Mouse (Mus musculus) kidney, adult 18-20 months (tissue): ENCODE measurements around the gene Cited4.

Source experiments
- DNase-seq: peaks from one replicate; pipeline ENCODE4 v3.0.0; 2021

Cited4 gene

GRCm38 (mm10) chr4:120666358-120667024, at the start of gene Cited4:
Gene Cited4, plus strand, starts transcription at chr4:120666572.
- peak; percentile 94 for DNase-seq

DNA sequence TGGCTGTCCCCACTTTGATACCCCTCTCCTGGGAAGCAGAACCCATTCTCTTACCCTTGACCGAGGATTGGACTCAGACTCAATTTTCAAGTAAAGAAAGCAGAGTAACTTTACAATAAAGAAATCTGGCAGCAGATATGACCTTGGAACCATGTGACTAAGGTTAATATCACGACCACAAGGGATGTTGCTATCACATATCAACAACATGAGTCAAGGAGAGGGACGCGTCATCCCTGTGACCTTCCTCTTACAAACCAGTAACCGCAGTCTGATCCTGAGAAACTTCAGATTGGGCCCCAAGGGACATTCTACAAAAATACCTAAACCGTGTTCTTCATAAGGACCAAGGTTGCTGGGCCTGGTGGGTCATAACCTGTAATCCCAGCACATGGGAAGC, 38.6 kb upstream of the Cited4 start:
- no peak for DNase-seq

DNA sequence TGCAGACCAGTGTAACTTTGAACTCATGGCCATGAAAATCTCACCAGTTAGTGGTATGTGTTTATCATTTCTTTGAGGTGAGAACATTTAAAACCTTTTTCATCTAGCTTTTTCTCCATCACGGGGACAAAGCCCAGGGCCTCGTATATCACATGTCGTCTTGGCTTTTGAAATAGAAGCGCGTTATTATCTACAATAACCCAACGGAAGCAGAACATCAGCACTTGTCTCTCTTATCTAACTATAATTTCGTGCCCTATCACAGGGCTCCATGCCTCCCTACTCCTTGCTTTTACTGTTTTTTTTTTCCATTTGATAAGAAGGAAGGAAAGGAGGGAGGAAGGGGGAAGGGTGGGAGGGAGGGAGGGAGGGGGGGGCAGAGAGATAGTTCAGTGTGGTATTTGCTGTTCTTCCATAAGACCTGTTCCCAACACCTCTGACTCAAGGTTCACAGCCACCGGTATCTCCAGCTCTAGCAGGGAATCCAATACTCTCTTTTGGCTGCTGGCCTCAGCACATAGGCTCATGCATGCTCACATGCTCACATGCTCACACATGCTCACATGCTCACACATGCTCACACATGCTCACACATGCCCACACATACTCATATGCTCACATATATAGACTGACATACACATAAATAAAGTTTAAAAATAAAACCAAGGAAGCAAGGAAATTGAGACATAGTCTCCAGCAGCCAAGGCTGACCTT, 36.0 kb upstream of the Cited4 start:
- no peak for DNase-seq

- no peak for DNase-seq
Measured at GRCm38 (mm10) chr4:120631828-120632227, 34.5 kb upstream of the Cited4 start.

DNA sequence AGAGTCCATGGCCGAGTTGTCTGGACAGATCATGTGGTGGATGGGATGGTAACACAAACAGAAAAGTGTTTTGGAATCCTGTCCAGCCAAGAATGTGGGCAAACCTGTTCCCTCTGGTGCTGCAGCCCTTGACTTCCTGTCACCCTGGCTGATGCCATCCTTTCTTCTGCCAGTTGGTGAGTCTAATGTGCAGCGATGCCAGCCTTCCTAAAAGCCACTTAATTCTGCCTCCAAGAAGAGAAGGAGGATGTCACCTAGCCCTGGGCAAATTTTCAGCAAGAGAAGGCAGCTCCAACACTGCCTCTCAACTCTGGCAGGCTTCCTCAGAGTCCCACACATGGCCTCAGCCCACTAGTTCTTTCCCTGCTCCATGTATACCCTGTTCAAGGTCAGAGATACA, 31.0 kb upstream of the Cited4 start:
- DNase-seq = no peak

- no peak for DNase-seq
Measured at GRCm38 (mm10) chr4:120641946-120642345, 24.4 kb upstream of the Cited4 start.

GRCm38 (mm10) chr4:120643899-120644298, 22.5 kb upstream of the Cited4 start:
- no peak for DNase-seq

DNA sequence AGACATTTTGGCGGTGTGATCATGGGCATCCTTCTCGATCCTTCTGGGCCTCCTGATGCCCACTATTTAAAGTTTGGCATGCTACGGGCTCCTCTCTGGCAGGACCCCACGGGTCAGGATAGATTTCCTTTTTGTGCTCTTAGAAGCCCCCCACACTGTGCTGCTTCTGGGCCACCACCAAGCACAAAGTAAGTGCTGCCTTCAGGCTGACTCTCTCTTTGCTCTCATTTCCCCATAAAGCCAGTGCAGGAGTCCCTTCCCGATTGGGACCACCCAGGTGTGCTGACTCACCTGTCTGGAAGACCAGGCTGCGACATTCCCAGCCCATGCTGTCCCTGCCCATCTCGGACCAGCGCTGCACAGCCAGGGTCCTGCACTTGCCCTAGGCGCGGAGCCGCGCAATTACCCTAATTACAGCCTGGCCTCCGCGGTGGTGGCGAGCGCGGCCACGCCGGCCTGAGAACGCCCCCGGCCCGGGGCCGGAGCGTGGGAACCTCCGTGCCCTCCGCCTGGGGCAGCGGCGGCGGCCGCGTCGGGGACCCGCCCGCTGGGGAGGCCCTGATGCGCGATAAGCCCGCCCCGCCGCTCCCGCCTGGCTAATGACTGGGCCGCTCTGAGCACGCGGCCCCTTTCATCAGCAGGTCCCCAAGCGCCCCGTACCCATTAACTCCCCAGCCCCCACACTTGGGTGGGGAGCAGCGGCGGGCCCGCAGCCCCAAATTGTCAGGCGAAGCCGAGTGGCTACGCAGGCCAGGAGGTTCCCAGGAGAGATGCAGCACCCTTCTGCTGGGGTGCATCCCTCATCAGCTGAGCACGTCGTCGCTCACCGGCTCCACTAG, 16.8 kb upstream of the Cited4 start:
- no peak for DNase-seq

- DNase-seq = no peak
Measured at GRCm38 (mm10) chr4:120650208-120650592, 16.2 kb upstream of the Cited4 start.

- DNase-seq = no peak
Measured at GRCm38 (mm10) chr4:120655898-120656297, 10.5 kb upstream of the Cited4 start.

GRCm38 (mm10) chr4:120660485-120660884, 5.9 kb upstream of the Cited4 start:
- DNase-seq = no peak

GRCm38 (mm10) chr4:120664601-120665000, 1.8 kb upstream of the Cited4 start:
- DNase-seq = no peak

DNA sequence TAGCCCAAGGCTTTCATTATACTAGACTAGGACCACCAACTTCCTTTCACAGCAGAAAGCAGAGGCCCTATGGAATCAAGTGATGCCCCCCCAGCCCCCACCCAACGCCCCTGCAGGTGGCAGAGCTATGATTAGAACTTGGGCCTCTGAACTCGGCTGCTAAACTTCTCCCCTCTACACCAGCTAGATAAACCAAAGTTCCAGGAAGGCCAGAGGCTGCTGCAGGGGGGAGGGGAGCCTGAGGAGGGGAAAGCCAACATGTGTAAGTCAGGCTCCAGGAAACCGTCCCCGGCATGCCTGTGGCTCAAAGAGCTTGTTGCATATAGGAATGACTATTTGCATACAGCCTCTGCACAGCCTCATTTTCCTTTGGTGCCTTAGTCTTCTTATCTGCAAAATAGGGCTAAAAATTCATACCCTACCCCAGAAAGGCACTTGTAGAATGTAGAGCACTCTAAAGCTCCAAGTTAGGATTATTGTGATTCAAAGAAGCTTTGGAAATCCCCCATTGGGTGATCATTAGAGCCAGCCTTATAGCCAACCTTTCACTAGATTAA, 1.1 kb upstream of the Cited4 start:
- DNase-seq = no peak

- DNase-seq = no peak
Measured at GRCm38 (mm10) chr4:120665782-120666181, 590 bp upstream of the Cited4 start.

- DNase-seq = peak; percentile 68
Measured at GRCm38 (mm10) chr4:120667045-120667501, 701 bp downstream of the Cited4 start.

DNA sequence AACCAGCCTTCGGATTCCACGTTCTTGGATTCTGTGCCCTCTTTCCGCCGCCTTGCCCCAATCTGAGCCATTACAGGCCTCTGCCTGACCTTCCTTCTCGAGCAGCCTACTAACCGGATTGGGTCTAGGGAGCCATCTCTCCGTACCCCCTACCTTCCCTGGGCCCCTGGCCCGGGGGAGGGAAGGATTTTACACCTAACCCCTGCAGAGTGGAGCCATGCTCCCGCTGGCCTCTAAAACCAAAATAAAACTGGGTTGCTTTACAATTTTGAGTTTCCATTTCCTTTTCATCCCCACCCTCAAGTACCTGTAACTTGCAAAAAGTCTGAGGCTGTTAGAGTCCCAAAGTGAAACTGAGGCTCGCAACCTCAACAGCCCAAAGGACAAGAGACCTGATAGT, 1.2 kb downstream of the Cited4 start:
- no peak for DNase-seq

DNA sequence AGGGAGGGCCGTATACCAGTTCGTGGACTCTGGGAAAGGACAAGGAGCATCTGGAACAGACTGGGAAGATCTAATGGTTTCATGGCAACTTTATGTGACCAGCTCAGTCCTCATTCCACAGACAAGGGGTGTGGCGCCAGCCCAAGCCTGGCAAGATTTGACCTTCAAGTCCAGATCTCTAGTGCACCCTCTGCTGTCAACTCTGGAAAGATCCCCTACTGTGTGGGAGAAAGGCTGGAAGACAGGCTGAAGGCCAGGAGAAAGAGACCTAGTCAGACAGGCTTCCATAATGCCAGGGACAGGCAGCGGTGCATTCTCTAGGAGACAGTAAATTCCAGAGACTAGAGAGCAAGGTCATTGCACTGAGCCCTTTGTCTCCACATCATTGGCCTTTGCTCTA, 2.2 kb downstream of the Cited4 start:
- DNase-seq = peak; percentile 35

DNA sequence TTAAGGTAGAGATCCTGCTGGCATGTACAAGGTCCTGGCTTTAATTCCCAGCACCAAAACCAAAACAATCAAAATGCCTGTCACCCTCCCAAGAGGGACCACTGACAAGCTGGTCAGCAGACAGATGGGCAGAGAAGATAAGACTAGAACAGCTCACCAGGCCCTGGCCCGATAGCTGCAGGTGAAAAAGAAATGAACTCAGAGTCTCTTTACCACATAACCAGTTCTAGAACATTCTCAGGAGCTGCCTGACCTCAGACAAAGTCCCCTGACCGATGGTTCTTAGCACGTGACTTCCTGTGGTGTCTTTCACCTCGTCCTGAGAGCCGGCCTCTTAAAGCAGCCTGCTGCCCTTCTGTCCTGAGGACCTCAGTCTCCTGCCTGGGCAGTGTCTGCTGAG, 3.2 kb downstream of the Cited4 start:
- no peak for DNase-seq

- no peak for DNase-seq
Measured at GRCm38 (mm10) chr4:120671046-120671445, 4.7 kb downstream of the Cited4 start.

GRCm38 (mm10) chr4:120673606-120674005, 7.2 kb downstream of the Cited4 start:
- DNase-seq = no peak

DNA sequence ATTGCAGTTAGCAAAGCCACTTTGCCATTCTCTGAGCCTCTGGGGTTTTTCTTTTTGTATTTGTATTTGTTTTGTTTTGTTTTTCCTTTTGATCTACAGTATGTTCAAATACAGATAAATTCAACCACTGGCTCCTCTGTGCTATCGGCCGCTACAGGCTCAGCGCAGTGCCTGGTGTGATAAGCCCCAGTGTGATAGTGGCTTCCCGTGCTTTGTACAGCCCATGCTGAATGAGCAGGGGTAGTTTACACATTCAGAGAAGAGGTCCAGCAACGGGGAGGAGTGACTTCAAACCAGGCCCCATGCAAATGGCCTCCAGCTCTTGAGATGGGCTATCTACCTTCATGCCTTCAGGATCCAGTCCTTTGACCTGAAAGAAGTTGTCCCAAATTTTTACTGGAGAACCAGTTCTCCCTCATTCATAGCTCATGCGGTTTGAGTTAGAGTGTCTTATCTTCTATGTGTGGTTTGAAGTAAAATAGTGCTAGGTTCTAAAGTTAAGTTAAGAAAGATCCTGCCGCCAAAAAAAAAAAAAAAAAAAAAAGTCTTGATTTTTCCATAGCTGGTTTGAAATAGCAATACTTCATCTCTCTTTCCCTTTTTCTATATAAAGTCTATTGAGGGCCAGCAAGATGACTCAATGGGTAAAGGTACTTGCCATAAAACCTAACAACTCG, 8.5 kb downstream of the Cited4 start:
- no peak for DNase-seq

DNA sequence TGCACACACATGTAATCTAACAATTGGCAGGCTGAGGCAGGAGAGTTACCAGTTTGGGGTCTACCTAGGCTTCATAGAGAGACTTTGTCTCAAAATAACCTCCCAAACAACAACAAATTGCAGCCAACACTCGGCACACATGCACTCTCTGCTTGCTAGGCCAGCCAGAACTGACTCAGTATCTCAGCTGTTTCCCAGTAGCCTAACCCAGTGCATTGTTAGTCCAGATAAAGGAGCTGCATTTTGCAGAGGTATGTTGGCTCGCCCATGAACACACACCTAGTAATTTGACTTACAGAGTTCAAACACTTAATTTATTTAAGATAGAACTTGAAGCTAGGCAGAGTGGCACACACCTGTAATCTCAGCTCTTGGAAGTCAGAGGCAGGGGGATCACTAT, 9.3 kb downstream of the Cited4 start:
- DNase-seq = no peak

DNA sequence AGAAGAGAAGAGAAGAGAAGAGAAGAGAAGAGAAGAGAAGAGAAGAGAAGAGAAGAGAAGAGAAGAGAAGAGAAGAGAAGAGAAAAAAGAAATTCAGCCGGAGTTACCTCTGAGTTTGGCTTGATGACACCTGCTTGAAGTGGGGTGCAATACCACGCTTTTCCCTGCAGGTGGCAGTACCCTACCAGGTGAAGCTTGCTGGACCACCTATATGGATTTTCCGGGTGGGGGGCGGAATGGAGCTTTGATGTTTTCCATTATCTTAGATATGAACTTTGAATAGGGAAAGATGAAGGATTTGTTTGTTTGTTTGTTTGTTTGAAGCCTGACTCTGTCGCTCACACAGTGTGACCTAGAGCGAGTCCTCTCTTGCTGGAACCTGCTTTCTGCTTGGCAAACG, 14.6 kb downstream of the Cited4 start:
- peak; percentile 40 for DNase-seq
